Mouse (Mus musculus) olfactory bulb, adult 2 months (tissue): ENCODE results near the gene Tmprss4. TPM values are rescaled to one million over a fixed set of nuclear protein-coding genes. Genes with fewer than 3 reads are reported as not detected.

ENCODE experiments used
- H3K27ac ChIP-seq: fragments of 200-500 bp; 2 replicates; pipeline ENCODE4 v1.5.1; 2012; ENCODE audit warnings: low read depth, low read length; ENCODE audit not compliant: insufficient read depth
- H3K4me1 ChIP-seq: fragments of 200-500 bp; 2 replicates; pipeline ENCODE4 v1.6.1; 2012; ENCODE audit warnings: low read length; ENCODE audit not compliant: control insufficient read depth, insufficient read depth
- H3K4me3 ChIP-seq: fragments of 200-500 bp; 2 replicates; pipeline ENCODE4 v1.5.1; 2012; ENCODE audit warnings: mild to moderate bottlenecking, low read depth, low read length, moderate library complexity; ENCODE audit not compliant: insufficient read depth
- CTCF ChIP-seq: fragments of 200-500 bp; IDR thresholded peaks from 2 replicates; pipeline ENCODE4 v1.5.1; 2012; ENCODE audit warnings: low read depth, mild to moderate bottlenecking, low read length, moderate library complexity; ENCODE audit not compliant: insufficient read depth
- POLR2A ChIP-seq: fragments of 200-500 bp; IDR thresholded peaks from 2 replicates; pipeline ENCODE4 v1.6.1; 2012; ENCODE audit warnings: mild to moderate bottlenecking, low read depth, low read length, moderate library complexity; ENCODE audit not compliant: insufficient read depth
- WGBS: fragments of 180-500 bp; shearing (Covaris S2); methylation state at CpG from one replicate; pipeline ENCODE4 v1.1.7; 2018; 5-methylcytosine and 5-hydroxymethylcytosine counted together
- polyA plus RNA-seq: library from polyadenylated mRNA; stranded (reverse); fragments of >200 nt; gene quantifications from 2 replicates; pipeline ENCODE4 v1.2.4, GENCODE M21; 2012; ENCODE audit warnings: low replicate concordance; ENCODE audit not compliant: missing spikeins, insufficient read depth, insufficient read length

The Tmprss4 gene
- polyA plus RNA-seq, 1 experiment = not detected

GRCm38 (mm10) chr9:45183266-45183665, 20.6 kb downstream of the Tmprss4 start:
- no peak for TF ChIP-seq CTCF
- no peak for TF ChIP-seq POLR2A
- Histone ChIP-seq H3K4me1 (peaks cover 8% of the 10 kb centered on the region), H3K4me3 (no peak overlapping the region), H3K27ac (no peak overlapping the region)
- 79% methylated on average over 6 of the region's 6 CpGs for WGBS

- no peak overlapping the region for H3K4me3 ChIP-seq
- H3K27ac ChIP-seq = no peak overlapping the region
- TF ChIP-seq CTCF (no peak), POLR2A (no peak)
- H3K4me1 ChIP-seq = peaks cover 8% of the 10 kb centered on the region
- 58% methylated on average over 3 of the region's 3 CpGs for WGBS
Measured at GRCm38 (mm10) chr9:45182521-45182920, 21.4 kb downstream of the Tmprss4 start.

DNA sequence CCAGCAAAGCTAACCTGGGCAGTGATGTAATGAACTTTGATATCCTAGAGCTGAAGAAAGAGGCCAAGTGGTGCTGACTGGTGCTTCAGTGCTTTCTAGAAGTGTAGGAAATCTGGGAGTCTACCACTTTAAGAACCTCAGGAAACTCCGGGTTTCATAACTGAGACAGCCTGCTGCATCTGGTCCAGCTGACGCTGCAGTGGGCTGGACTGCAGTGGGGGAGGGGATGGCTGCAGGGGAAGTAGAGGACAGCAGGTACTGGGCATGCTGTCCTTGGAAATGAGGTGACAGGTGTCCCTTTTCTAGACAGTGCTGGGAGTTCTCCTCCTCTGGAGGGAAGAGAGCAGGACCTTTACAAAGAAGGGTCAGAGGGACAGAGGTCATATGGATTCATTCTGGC, 22.1 kb downstream of the Tmprss4 start, which contains the start of gene BC049352:
Gene BC049352 (plus strand): TSS at position 238 of the 400 bp plus-strand sequence.
- peaks cover 8% of the 10 kb centered on the region for H3K4me1 ChIP-seq
- 37% methylated on average over 2 of the region's 2 CpGs for WGBS
- H3K4me3 ChIP-seq = no peak within 1 kb of the TSS
- H3K27ac ChIP-seq = no peak within 1 kb of the TSS
- TF ChIP-seq CTCF (no peak), POLR2A (no peak)

- TF ChIP-seq CTCF = no peak
- TF ChIP-seq POLR2A = no peak
- no peak overlapping the region for H3K4me3 ChIP-seq
- H3K27ac ChIP-seq = no peak overlapping the region
- peaks cover 3% of the 10 kb centered on the region; the same call in 1 of the 2 replicates for H3K4me1 ChIP-seq
- WGBS = 89% methylated on average over 5 of the region's 5 CpGs
Measured at GRCm38 (mm10) chr9:45179282-45179681, 24.6 kb downstream of the Tmprss4 start.

DNA sequence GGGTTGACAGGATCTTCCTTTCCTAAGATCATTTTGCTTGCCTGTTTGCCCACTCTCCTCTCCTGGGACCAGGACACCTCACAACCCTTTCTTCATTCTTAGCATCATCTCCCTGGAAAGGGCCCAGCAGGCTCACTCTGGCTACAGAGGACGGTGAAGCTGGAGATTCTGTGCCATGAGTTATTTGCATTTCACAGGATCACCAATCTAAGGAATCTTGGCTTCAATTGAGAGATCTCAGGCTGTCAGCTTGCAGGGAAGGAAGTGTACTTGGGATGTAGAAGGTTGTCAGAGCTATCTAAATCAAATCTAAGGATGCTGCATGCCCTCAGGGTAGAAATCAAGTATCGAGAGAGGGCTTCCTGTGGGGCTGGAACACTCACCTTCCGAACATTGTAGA, 30.4 kb downstream of the Tmprss4 start:
- Histone ChIP-seq H3K4me1 (no peaks in the 10 kb centered on the region), H3K4me3 (no peak overlapping the region), H3K27ac (no peak overlapping the region)
- TF ChIP-seq CTCF (no peak), POLR2A (no peak)
- 76% methylated on average over 3 of the region's 3 CpGs for WGBS

- Histone ChIP-seq H3K27ac (no peak overlapping the region), H3K4me3 (no peak overlapping the region), H3K4me1 (no peaks in the 10 kb centered on the region)
- 81% methylated on average over 1 of the region's 1 CpGs for WGBS
- TF ChIP-seq POLR2A (no peak), CTCF (no peak)
Measured at GRCm38 (mm10) chr9:45171073-45171610, 32.8 kb downstream of the Tmprss4 start.

GRCm38 (mm10) chr9:45170150-45170549, 33.7 kb downstream of the Tmprss4 start:
- no peak for TF ChIP-seq CTCF
- TF ChIP-seq POLR2A = no peak
- Histone ChIP-seq H3K27ac (no peak overlapping the region), H3K4me3 (no peak overlapping the region), H3K4me1 (no peaks in the 10 kb centered on the region)
- 91% methylated on average over 5 of the region's 5 CpGs for WGBS

DNA sequence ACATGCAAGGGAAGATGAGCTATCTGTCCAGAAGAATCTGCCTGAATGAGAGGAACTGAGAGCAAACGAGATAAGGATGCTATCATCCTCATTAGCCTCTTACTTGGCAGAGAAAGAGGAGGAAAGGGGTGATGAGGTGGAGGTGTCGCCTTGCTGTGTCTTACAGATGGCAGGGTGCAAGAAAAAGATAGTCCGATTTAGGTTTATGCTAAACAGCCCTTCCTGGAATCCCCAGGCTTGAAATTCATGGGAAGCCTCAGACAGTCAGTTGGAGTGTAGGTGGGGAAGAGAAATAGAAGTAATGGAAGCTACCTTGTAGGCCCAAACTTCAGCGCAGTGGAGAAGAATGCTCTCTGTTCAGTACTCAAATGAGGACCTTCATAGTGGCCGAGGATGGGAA, 36.0 kb downstream of the Tmprss4 start:
- 79% methylated on average over 5 of the region's 5 CpGs for WGBS
- H3K4me1 ChIP-seq = no peaks in the 10 kb centered on the region
- H3K4me3 ChIP-seq = no peak overlapping the region
- H3K27ac ChIP-seq = no peak overlapping the region
- no peak for TF ChIP-seq POLR2A
- no peak for TF ChIP-seq CTCF

GRCm38 (mm10) chr9:45153361-45153760, 50.5 kb downstream of the Tmprss4 start:
- Histone ChIP-seq H3K4me3 (no peak overlapping the region), H3K4me1 (peaks cover 3% of the 10 kb centered on the region; the same call in 1 of the 2 replicates), H3K27ac (no peak overlapping the region)
- TF ChIP-seq POLR2A (no peak), CTCF (no peak)
- WGBS = 56% methylated on average over 7 of the region's 7 CpGs
